Mouse (Mus musculus) gastrocnemius, adult 18-20 months (tissue): ENCODE measurements around the gene Ndufv1. TPM values are rescaled to one million over a fixed set of nuclear protein-coding genes. Genes with fewer than 3 reads are reported as not detected.
"Not testable (repeated sequence)": the region's sequence is repeated elsewhere in the genome, so short reads cannot be mapped to it uniquely, and the experiment has no call there.

Experiments
- DNase-seq: peaks from one replicate; pipeline ENCODE4 v3.0.0; 2021; ENCODE audit warnings: low spot score
- long read RNA-seq, 2 experiments: library from polyadenylated mRNA; stranded (forward); transcript quantifications; one replicate each; pipeline ENCODE4 v2.0.0; 2021
- total RNA-seq, 2 experiments: library from RNA; stranded (reverse); gene quantifications; 2 replicates each; pipeline ENCODE4 v1.2.3; 2021

Gene Ndufv1
- 100 to 1,000 TPM; 423 to 466 TPM for total RNA-seq
- long read RNA-seq, experiment 1, transcript Ndufv1-201 (10 exons, 1,661 nt): major isoform, 742 of 787 reads
- long read RNA-seq, experiment 1, transcript Ndufv1-209 (2 exons, 412 nt): minor isoform, 5 of 787 reads
- long read RNA-seq, experiment 1, partial matches to known transcripts: 21 of 787 reads
- long read RNA-seq, experiment 1, other reads (novel, unspliced or antisense): 19 of 787 reads
- long read RNA-seq, experiment 2, transcript Ndufv1-209 (2 exons, 412 nt): minor isoform, 9 of 582 reads
- long read RNA-seq, experiment 2, transcript Ndufv1-201 (10 exons, 1,661 nt): major isoform, 540 of 582 reads
- long read RNA-seq, experiment 2, partial matches to known transcripts: 19 of 582 reads
- long read RNA-seq, experiment 2, other reads (novel, unspliced or antisense): 14 of 582 reads

- peak; percentile 98 for DNase-seq
Measured at GRCm38 (mm10) chr19:4012432-4013022, at the start of gene Ndufv1. TSS of gene Ndufv1 (minus strand) at chr19:4012806.

- no peak for DNase-seq
Measured at GRCm38 (mm10) chr19:4060899-4061465, 48.4 kb upstream of the Ndufv1 start.

- DNase-seq: not testable (repeated sequence)
Measured at GRCm38 (mm10) chr19:4060044-4060898, 47.7 kb upstream of the Ndufv1 start.

- DNase-seq: no peak
Measured at GRCm38 (mm10) chr19:4059069-4059740, 46.6 kb upstream of the Ndufv1 start, which contains the start of gene Gstp3. TSS of gene Gstp3 (minus strand) at chr19:4059569.

GRCm38 (mm10) chr19:4058581-4058980 lies 46.0 kb upstream of the Ndufv1 start:
- DNase-seq: no peak

GRCm38 (mm10) chr19:4057962-4058361 lies 45.4 kb upstream of the Ndufv1 start:
- DNase-seq: no peak

- no peak for DNase-seq
Measured at GRCm38 (mm10) chr19:4057389-4057788, 44.8 kb upstream of the Ndufv1 start.

- DNase-seq: no peak
Measured at GRCm38 (mm10) chr19:4056727-4057126, 44.1 kb upstream of the Ndufv1 start.

GRCm38 (mm10) chr19:4055947-4056693 lies 43.5 kb upstream of the Ndufv1 start:
- no peak for DNase-seq

- DNase-seq: no peak
Measured at GRCm38 (mm10) chr19:4055216-4055946, 42.8 kb upstream of the Ndufv1 start.

- no peak for DNase-seq
Measured at GRCm38 (mm10) chr19:4054613-4055012, 42.0 kb upstream of the Ndufv1 start.

- DNase-seq: no peak
Measured at GRCm38 (mm10) chr19:4052516-4053030, 40.0 kb upstream of the Ndufv1 start.

GRCm38 (mm10) chr19:4051741-4052515 lies 39.3 kb upstream of the Ndufv1 start:
- DNase-seq: peak; percentile 66

- DNase-seq: no peak
Measured at GRCm38 (mm10) chr19:4051016-4051415, 38.4 kb upstream of the Ndufv1 start.

- DNase-seq: not testable (repeated sequence)
Measured at GRCm38 (mm10) chr19:4049069-4049468, 36.5 kb upstream of the Ndufv1 start.

- DNase-seq: peak; percentile 79
Measured at GRCm38 (mm10) chr19:4047859-4048258, 35.3 kb upstream of the Ndufv1 start.

- DNase-seq: no peak
Measured at GRCm38 (mm10) chr19:4046866-4047254, 34.3 kb upstream of the Ndufv1 start.
